Mouse (Mus musculus): ENCODE results near the gene Fam107b.

DNA sequence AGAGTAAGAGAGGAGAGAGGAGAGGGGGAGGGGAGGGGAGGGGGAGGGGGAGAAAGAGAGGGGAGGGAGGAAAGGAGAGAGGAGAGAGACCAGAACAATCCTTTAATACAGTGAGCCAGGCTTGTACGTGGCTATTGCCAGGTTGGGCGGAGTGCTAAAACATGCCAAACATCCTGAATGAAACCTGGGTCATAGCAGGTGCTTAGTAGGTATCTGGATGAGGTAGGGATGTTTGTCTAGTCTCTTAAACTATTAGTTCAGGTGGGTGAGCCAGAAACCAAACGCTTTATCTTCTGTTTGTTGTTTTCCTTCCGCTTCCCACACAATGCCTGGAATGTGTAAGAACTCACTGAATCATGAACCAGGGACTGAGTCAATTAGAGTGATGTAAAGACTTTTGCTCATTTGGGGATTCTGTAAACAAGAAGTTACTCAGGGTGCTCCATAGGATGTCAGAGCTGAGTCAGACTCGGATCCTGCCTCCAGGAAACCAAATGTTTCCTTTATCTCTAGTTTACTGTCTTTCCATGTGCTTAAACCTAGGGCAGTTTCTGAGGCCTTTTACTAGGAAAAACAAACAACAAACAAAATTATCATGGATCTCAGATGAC is 89.1 kb downstream of the Fam107b start:
- TF ChIP-seq CTCF (IDR thresholded peaks at IDR 0.05) (no peak), EP300 (IDR thresholded peaks at IDR 0.05) (no peak)

Data from lung, postnatal 0 days (tissue).